Mouse (Mus musculus) kidney, embryonic 16.5 days (tissue): ENCODE results near the gene Hdac7. TPM values are rescaled to one million over a fixed set of nuclear protein-coding genes. Genes with fewer than 3 reads are reported as not detected.

ENCODE experiments used
- ATAC-seq: fragments of 200-750 bp; cut with Nextera tagmentation; 2 replicates; pipeline ENCODE4 v1.8.0; 2017; ENCODE audit warnings: moderate TSS enrichment; ENCODE audit not compliant: low FRiP score, low TSS enrichment
- H3K27ac ChIP-seq: fragments of 300-500 bp; sonication (generic); 2 replicates; pipeline ENCODE4 v1.5.1; 2014; ENCODE audit warnings: low read length
- H3K27me3 ChIP-seq: fragments of 300-500 bp; sonication (generic); 2 replicates; pipeline ENCODE4 v1.6.1; 2014; ENCODE audit warnings: low read length, control low read depth, mixed read lengths; ENCODE audit not compliant: insufficient read depth
- H3K36me3 ChIP-seq: fragments of 300-500 bp; sonication (generic); 2 replicates; pipeline ENCODE4 v1.6.1; 2014; ENCODE audit warnings: low read length, control low read depth, mixed read lengths; ENCODE audit not compliant: insufficient read depth
- H3K4me1 ChIP-seq: fragments of 300-500 bp; sonication (generic); 2 replicates; pipeline ENCODE4 v1.6.1; 2014; ENCODE audit warnings: low read length, control low read depth, mixed read lengths; ENCODE audit not compliant: insufficient read depth
- H3K4me2 ChIP-seq: fragments of 300-500 bp; sonication (generic); replicated peaks from 2 replicates; pipeline ENCODE4 v1.6.1; 2014; ENCODE audit warnings: low read depth, low read length
- H3K4me3 ChIP-seq: fragments of 300-500 bp; sonication (generic); 2 replicates; pipeline ENCODE4 v1.5.1; 2014; ENCODE audit warnings: mild to moderate bottlenecking, low read length
- H3K9ac ChIP-seq: fragments of 300-500 bp; sonication (generic); replicated peaks from 2 replicates; pipeline ENCODE4 v1.6.1; 2014; ENCODE audit warnings: low read length
- H3K9me3 ChIP-seq: fragments of 300-500 bp; sonication (generic); 2 replicates; pipeline ENCODE4 v1.6.1; 2016; ENCODE audit warnings: low read length, control low read depth
- WGBS: fragments of 180-500 bp; shearing (Covaris S2); extraction: QIAGEN DNeasy Blood & Tissue Kit; methylation state at CpG from one replicate; pipeline ENCODE4 v1.1.7; 2014; 5-methylcytosine and 5-hydroxymethylcytosine counted together
- polyA plus RNA-seq: library from polyadenylated mRNA; unstranded; fragments of >200 nt; fragmentation: Nextera tagmentation; extraction: Ambion mirVana; gene quantifications from 2 replicates; pipeline ENCODE4 v1.2.1, GENCODE M21; 2015

The Hdac7 gene
- polyA plus RNA-seq, 1 experiment from 2014 or later: 37.3 TPM

DNA sequence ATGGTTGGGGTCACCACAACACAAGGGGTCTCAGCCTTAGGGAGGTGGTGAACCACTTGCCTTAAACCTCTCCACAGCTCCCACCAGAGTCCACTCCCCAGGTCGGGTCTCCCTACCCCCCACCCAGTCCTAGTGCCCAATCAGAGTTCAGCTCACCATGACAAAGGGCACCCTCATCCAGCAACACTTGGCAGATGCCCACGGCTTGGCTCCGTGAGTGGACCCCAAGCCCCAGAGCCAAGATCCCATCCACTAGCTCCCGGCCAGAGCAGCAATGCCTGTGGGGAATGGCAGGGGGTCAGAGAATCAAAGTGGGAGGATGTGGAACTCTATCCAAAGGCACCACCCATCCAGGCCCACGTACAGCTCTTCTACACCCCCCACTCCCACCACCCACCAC lies 83.3 kb downstream of the Hdac7 start:
- Histone ChIP-seq H3K9ac (no peak overlapping the region), H3K4me2 (no peak overlapping the region), H3K9me3 (no peaks in the 10 kb centered on the region), H3K27me3 (no peaks in the 10 kb centered on the region), H3K4me3 (no peak overlapping the region), H3K4me1 (peaks cover 30% of the 10 kb centered on the region), H3K27ac (no peak overlapping the region), H3K36me3 (peaks cover 17% of the 10 kb centered on the region)
- ATAC-seq: no peak
- WGBS: 61% methylated on average over 5 of the region's 5 CpGs

DNA sequence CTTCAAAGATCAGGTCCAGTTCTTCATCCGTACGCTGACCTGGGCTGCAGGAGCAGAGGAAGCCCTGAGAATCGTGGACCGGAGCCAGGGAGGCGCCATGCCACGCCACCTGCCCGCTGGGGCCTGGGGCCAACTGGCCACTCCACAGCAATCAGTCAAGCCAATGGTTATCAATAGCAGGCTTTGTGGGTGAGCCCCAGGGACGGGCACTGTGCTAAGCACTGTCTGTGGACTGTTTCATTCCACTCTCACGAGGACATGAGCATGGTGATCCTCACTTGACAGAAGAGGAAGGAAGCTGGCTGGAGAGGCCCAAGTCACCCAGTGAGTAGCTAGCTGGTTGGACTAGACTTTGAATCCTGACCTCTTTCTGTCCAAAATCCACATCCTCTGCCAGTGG lies 84.3 kb downstream of the Hdac7 start:
- peaks cover 24% of the 10 kb centered on the region for H3K4me1 ChIP-seq
- 89% methylated on average over 9 of the region's 9 CpGs for WGBS
- H3K36me3 ChIP-seq: peaks cover 17% of the 10 kb centered on the region
- no peaks in the 10 kb centered on the region for H3K9me3 ChIP-seq
- no peak for ATAC-seq
- no peak overlapping the region for H3K9ac ChIP-seq
- no peak overlapping the region for H3K4me2 ChIP-seq
- H3K27me3 ChIP-seq: no peaks in the 10 kb centered on the region
- no peak overlapping the region for H3K4me3 ChIP-seq
- H3K27ac ChIP-seq: no peak overlapping the region

DNA sequence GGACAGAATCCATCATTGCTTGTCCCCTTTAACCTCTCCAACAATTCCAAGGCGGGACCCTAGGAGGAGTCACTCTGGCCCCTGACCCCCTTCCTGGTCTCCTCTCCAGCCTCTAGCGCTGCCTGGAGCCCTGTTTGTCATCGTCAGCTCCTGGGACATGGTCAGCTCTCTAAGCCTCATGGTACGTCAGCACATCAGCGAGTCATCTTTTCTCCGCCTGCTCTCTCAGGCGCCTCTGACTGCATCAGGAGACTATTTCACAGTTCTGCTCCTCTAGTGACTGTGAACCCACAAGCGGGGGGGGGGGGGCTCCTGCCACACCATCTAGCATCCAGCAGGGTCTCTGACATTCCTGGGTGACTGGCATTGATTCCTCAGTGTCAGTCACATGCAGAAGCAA lies 88.9 kb downstream of the Hdac7 start:
- Histone ChIP-seq H3K9ac (no peak overlapping the region), H3K4me2 (no peak overlapping the region), H3K27me3 (no peaks in the 10 kb centered on the region), H3K36me3 (peaks cover 20% of the 10 kb centered on the region), H3K4me3 (no peak overlapping the region), H3K9me3 (no peaks in the 10 kb centered on the region), H3K27ac (no peak overlapping the region), H3K4me1 (peaks cover 17% of the 10 kb centered on the region)
- no peak for ATAC-seq
- WGBS: 56% methylated on average over 8 of the region's 8 CpGs

DNA sequence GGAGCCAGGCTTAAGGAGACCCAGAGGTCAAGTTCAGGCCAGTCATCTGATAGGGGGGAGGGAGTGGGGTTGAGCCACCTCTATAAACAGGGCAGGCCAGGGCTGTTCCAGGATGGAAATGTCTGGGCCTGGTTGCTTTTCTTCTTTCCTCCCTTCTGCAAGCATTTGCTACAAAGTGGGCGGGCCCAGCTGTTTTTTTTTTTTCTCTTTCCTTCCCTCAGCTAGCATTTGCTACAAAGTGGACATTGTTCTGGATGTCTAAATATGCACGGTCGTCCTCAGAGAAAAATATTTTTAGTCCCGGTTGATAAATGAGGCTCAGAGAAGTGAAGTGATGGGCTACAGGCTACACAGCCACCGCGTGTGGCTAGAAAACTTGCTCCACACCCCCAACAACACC lies 89.8 kb downstream of the Hdac7 start:
- Histone ChIP-seq H3K36me3 (peaks cover 18% of the 10 kb centered on the region), H3K4me3 (no peak overlapping the region), H3K27ac (no peak overlapping the region), H3K4me1 (peaks cover 20% of the 10 kb centered on the region), H3K4me2 (no peak overlapping the region), H3K27me3 (no peaks in the 10 kb centered on the region), H3K9ac (no peak overlapping the region), H3K9me3 (no peaks in the 10 kb centered on the region)
- no peak for ATAC-seq
- WGBS: 46% methylated on average over 6 of the region's 6 CpGs

DNA sequence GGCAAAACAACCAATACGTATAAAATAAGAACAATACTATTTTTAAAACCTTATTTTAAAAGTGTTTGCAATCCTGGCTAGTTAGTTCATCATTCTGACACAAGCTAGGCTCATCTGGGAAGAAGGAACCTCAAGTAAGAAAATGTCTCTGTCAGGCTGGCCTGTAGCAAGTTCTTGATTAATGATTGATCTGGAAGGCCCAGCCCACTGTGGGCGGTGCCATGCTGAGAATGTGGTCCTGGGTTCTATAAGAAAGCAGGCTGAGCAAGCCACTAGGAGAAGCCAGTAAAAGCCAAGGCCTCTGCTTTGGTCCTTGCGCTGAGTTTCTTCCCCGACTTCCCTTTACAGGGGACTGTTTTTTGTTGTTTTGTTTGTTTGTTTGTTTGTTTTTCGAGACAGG lies 91.8 kb downstream of the Hdac7 start:
- Histone ChIP-seq H3K4me1 (peaks cover 20% of the 10 kb centered on the region), H3K4me2 (no peak overlapping the region), H3K27me3 (no peaks in the 10 kb centered on the region), H3K36me3 (peaks cover 20% of the 10 kb centered on the region), H3K4me3 (no peak overlapping the region), H3K9ac (no peak overlapping the region), H3K9me3 (no peaks in the 10 kb centered on the region), H3K27ac (no peak overlapping the region)
- no peak for ATAC-seq
- 91% methylated on average over 5 of the region's 5 CpGs for whole genome bisulfite sequencing

DNA sequence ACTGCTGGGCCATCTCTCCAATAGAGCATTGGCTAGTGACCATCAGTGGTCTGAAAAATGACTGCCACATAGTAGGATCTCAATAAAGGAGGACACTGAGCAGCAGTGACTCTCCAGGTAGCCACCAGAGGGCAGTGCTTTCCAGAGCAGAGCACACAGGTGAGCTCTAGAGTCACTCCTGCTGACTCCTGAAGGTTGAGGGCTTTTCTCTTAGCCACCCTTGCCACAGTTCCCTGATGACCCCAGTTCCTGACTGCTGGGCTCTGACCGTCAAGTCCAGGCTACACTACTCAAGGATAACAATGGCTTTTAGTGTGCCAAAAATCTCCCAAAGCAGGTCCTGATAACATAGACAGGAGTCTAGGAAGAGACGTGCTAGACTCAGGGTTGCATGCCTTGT lies 92.6 kb downstream of the Hdac7 start:
- Histone ChIP-seq H3K4me1 (peaks cover 20% of the 10 kb centered on the region), H3K4me3 (no peak overlapping the region), H3K36me3 (peaks cover 17% of the 10 kb centered on the region), H3K27ac (no peak overlapping the region), H3K9me3 (no peaks in the 10 kb centered on the region), H3K4me2 (no peak overlapping the region), H3K27me3 (no peaks in the 10 kb centered on the region), H3K9ac (no peak overlapping the region)
- ATAC-seq: no peak
- WGBS: 83% methylated on average over 2 of the region's 2 CpGs

DNA sequence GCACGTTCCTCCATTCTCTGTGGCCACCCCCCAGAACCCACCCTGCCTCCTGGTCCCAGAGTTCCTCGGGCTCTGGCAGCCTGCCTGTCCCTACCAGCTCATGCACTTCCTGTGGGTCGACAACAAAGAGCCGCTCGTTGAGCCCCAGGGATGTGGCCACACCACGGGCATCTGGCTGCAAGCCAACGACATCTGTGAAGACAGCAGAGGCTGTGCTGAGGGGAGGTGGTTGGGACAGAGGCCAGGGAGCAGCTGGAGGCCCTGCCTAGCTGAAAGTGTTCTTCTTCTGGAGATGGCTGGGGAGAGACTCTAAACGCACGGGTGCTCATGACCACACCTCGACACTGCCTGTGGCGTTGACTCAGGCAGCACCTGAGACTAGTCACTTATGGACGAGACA lies 93.6 kb downstream of the Hdac7 start:
- Histone ChIP-seq H3K4me1 (peaks cover 20% of the 10 kb centered on the region), H3K4me2 (no peak overlapping the region), H3K9me3 (no peaks in the 10 kb centered on the region), H3K4me3 (no peak overlapping the region), H3K27me3 (no peaks in the 10 kb centered on the region), H3K9ac (no peak overlapping the region), H3K27ac (peak overlapping the region; percentile 2; the same call in 1 of the 2 replicates), H3K36me3 (peaks cover 18% of the 10 kb centered on the region; the same call in 1 of the 2 replicates)
- ATAC-seq: peak; percentile 71
- 31% methylated on average over 12 of the region's 12 CpGs for WGBS

DNA sequence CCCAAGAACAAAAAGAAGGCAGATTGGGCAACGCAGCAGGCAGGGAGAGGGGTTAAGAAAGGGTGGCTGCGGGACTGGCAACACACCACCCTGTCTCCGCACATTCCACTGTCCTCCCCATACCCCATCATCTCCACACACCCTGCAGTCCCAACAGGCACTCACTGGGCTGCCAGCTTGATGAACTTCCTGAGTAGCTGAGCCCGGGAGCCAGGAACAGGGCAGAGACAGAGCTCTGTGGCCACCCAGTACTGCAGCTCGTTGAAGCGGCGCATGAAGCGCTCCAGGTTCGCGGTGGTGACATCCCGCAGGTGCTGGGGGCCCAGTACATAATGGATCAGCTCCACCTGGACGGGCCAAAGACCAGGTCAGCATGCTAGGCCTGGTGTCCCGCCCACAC lies 94.5 kb downstream of the Hdac7 start:
- H3K9ac ChIP-seq: no peak overlapping the region
- no peaks in the 10 kb centered on the region for H3K9me3 ChIP-seq
- peaks cover 27% of the 10 kb centered on the region; the same call in 1 of the 2 replicates for H3K36me3 ChIP-seq
- H3K27me3 ChIP-seq: no peaks in the 10 kb centered on the region
- H3K4me1 ChIP-seq: peaks cover 15% of the 10 kb centered on the region
- H3K4me3 ChIP-seq: no peak overlapping the region
- WGBS: 79% methylated on average over 13 of the region's 13 CpGs
- ATAC-seq: no peak
- no peak overlapping the region for H3K27ac ChIP-seq
- H3K4me2 ChIP-seq: no peak overlapping the region

DNA sequence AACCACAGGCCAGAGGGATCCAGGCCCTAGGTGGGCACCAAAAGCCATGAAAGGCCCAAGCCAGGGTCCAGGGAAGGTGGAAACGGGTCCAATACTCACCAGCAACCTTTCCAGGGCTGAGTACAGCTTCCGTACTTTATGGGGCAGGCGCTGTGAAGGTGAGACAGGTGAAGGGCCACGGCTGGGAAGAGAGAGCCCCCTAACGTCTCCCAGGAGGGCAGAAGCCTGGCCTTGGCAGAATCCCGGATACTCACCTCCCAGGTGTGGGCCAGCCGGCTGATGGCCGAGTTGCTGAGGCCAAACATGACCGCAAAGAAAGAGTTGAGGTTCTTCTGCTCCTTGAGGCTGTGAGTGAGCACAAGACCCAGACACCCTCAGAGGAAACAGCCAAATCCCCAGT lies 94.9 kb downstream of the Hdac7 start:
- H3K27ac ChIP-seq: no peak overlapping the region
- H3K9ac ChIP-seq: no peak overlapping the region
- H3K4me3 ChIP-seq: no peak overlapping the region
- peaks cover 15% of the 10 kb centered on the region for H3K4me1 ChIP-seq
- H3K9me3 ChIP-seq: no peaks in the 10 kb centered on the region
- WGBS: 92% methylated on average over 9 of the region's 9 CpGs
- H3K27me3 ChIP-seq: no peaks in the 10 kb centered on the region
- H3K4me2 ChIP-seq: no peak overlapping the region
- peaks cover 29% of the 10 kb centered on the region; the same call in 1 of the 2 replicates for H3K36me3 ChIP-seq
- ATAC-seq: no peak

DNA sequence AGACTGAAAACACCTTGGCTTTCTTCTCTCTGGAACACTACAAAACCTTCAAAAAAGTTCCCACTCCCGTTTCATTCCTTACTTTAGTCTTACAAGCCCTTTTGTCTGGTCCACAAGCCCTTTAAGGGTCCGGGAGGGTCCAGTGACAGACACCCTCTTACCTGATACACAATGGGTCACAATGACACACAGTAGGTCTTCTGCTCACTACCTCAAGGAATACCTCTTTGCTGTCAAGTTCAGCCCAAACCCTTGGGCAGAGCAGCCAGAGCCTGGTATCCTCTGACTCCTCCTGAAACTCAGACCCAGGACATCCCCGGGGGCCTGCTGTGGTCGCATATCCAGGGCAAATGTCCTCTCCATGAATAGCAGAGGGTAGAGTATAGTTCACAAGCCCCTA lies 95.3 kb downstream of the Hdac7 start:
- no peak for ATAC-seq
- WGBS: 92% methylated on average over 4 of the region's 4 CpGs
- H3K9me3 ChIP-seq: no peaks in the 10 kb centered on the region

More for the DNA sequence above, 95.3 kb downstream of the Hdac7 start:
- no peak overlapping the region for H3K9ac ChIP-seq
- no peaks in the 10 kb centered on the region for H3K27me3 ChIP-seq
- no peak overlapping the region for H3K4me3 ChIP-seq
- H3K4me1 ChIP-seq: peaks cover 12% of the 10 kb centered on the region
- H3K4me2 ChIP-seq: no peak overlapping the region
- no peak overlapping the region for H3K27ac ChIP-seq
- H3K36me3 ChIP-seq: peaks cover 31% of the 10 kb centered on the region; the same call in 1 of the 2 replicates
